Mouse (Mus musculus) spleen, adult 2 months (tissue): ENCODE results near the gene Med24.

Experiments
- CTCF ChIP-seq: fragments of 200-500 bp; IDR thresholded peaks from 2 replicates; pipeline ENCODE4 v1.5.1; 2011; ENCODE audit warnings: mild to moderate bottlenecking, inconsistent platforms; ENCODE audit not compliant: insufficient read depth, insufficient read length, insufficient replicate concordance; ENCODE audit errors: extremely low read depth
- POLR2A ChIP-seq: fragments of 200-500 bp; IDR thresholded peaks from 2 replicates; pipeline ENCODE4 v1.6.1; 2011; ENCODE audit warnings: low read depth, low read length, inconsistent platforms

DNA sequence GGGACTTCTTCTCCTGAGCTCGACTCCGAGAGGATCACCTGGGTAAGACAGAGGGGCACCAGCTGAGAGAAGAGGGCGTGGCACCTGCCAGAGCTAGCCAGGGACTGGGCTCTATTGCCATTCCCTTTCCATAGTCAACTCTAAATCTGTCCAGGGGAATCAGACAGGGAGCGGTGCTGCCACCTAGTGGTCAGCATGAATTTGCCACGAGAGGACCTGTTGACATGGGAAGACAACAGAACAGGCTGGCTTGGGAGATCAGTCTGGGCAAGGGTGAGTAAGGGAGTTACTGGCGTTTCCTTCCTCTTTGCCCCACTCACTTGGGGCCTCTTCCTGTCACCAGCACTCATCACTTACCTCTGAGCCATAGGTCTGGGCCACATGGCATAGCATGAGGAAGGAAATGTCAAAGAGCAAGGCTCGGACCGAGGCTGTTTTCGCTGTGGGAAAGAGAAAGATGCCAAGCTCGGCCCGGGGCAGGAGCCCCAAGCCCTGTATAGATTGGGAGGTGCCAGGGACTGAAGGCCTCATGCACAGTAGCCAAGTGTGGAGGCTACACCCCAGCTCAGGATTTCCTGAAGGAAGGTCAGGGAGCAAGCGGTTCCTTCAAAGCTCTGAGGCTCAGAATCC, 18.7 kb downstream of the Med24 start:
- TF ChIP-seq CTCF (peak; percentile 69; the same call in 1 of the 2 replicates), POLR2A (no peak)
